Mouse (Mus musculus) megakaryocyte progenitor cell, adult 5-6 weeks (primary cell): ENCODE measurements around the gene Wnt6. TPM values are rescaled to one million over a fixed set of nuclear protein-coding genes. Genes with fewer than 3 reads are reported as not detected.
"Not testable (repeated sequence)": the region's sequence is repeated elsewhere in the genome, so short reads cannot be mapped to it uniquely, and the experiment has no call there.

ENCODE experiments used
- ATAC-seq: replicated peaks from 2 replicates; pipeline ENCODE4 v1.8.0; 2016; ENCODE audit warnings: mild to moderate bottlenecking, moderate TSS enrichment, inconsistent platforms; ENCODE audit not compliant: poor library complexity
- total RNA-seq, 2 experiments: library from RNA; stranded (forward) in 1 of 2; stranded (reverse) in 1 of 2; fragments of 157-497, 149-512 nt in 1 of 2; fragments of 200-1000 nt in 1 of 2; gene quantifications; 2 replicates each; pipeline versions ENCODE4 v1.2.3 to v1.2.4; 2015 to 2017

The Wnt6 gene
- total RNA-seq, 2 experiments from 2014 or later = 0.17 TPM; not detected in 1

DNA sequence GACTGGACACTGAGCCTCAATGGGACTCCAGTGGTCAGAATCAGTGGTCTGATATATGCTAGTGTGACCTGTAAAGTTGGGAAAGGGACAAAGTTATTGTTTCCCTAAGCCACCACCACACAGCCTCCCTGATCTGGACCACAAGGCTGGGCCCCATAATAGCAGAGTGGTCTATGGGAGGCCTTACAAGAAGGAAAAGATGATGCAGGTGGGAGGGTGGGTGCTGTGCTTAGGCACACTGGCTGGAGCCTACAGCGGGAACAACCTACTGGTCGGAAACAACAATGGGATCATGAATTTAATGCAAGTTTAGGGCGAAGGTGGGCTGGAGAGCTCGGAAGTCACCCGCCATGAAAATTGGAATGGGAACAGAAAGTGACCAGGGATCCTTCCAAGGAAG is 34.2 kb downstream of the Wnt6 start:
- no peak for ATAC-seq

DNA sequence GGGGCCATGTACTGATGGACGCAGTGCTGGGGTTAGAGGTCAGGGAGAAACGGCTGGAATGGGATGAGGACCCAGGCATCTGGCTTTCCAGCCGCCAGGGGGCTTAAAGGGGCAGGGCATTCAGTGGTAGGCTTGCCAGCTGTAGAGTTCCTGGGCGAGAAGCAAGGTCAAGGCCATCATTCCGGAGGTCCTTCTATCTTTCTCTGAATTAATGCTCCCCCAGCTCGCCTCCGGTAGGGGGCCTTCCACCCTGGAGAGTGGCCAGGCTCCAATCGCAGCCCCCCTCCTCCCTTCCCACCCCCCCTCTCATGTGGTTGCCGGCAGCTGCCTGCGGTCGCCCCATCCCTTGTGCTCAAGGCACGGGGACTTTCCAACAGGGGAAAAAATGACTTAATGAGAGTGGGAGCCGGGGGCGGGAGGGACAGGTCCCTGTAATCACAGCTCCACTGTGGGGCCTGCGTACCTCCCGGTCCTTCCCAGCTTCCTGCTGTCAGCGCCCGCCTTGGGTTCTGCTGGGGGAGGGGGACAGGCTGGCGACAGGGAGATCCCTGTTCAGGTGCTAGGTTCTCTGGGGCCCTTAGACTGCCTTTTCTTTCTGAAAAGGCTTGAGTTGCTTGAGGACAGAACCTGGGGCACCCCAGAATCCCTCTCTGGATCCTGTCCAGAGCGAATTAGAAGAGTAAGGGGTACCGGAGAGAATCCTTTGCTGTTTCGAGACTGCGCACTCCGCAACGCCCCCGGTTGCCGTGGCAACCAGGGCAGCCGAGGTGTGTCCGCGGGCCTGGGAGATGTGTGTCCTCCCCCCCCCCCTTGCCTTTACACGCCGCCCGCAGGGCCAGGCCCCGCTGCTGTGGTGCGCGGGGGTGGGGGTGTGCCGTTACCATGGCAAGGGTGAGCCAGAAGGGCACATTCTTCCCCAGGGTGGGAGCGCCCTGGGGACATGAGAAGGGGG is 34.9 kb downstream of the Wnt6 start:
- no peak for ATAC-seq

DNA sequence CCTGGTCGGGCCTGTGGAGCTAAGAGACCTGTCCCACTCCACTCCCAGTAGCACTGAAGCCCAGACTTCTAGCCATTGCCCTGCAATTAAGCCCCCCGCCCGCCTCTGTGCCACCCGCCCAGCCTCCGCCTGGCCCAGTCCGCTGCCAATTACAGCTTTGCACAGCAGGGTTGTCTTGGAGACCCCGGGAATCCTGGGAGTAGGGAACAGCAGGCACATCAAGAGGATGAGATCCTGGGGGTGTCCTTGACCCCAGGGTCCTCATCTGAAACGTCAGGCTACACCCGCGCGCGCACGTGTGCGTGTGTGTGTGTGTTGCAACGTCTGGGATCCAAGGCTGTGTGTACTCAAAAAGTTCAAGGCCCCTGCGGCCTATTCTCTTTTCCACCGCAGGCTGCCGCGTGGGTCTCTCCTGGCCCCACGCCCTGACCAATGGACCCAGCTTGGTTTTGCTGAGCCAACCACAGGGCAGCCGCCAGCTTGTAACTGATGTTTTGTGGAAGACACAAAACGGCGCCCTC is 35.9 kb downstream of the Wnt6 start:
- ATAC-seq = no peak

DNA sequence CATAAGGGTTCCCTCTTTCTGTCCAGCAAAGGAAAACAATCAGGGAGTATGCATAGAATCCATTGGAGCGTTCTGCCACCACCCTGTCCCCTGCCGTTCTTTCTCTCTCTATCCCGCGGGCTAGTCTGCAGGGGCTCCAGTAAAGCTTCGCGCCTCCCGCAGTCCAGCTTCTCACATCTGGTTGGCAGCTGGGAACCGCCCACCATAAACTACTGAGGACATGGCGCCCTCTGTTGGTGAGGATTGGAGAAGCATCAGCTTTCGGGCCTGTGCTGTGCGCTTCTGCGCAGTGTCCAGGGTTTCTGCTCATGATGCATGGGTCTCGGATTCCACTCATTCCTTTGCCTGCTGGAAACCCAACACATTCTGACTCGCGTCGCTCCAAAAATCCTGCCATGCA is 36.4 kb downstream of the Wnt6 start:
- peak; percentile 90 for ATAC-seq

- no peak for ATAC-seq
Observed at GRCm38 (mm10) chr1:74809007-74809406, 37.3 kb downstream of the Wnt6 start.

- no peak for ATAC-seq
Observed at GRCm38 (mm10) chr1:74814931-74815647, 43.4 kb downstream of the Wnt6 start.

GRCm38 (mm10) chr1:74815965-74816364 is 44.3 kb downstream of the Wnt6 start:
- ATAC-seq = not testable (repeated sequence)

DNA sequence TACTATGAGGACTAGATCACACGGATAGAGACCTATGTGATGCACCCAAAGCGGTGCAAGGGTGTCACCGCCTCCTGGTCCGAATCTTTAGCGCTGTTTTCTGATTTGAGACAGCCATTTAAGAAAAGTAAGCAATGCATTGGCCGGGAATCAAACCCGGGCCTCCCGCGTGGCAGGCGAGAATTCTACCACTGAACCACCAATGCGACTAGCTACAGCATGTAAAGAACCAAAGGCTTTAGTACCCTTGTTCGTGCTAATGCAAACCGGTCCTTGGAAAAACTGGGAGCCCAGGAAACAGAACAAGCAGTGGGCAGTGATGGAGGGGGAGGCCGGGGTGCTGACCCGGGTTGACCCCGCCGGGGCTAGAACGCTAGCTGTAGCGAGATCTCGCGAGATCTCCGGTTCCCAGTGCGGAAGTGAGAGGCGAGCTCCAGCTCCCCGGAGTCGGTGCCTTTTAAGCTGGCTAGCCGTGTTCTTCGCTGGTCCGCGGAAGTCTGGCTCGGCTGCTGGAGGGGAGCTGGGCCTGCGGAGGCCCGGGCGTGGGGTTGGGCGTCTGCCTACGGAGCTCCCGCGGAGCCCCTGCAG is 45.0 kb downstream of the Wnt6 start:
- peak; percentile 95 for ATAC-seq

DNA sequence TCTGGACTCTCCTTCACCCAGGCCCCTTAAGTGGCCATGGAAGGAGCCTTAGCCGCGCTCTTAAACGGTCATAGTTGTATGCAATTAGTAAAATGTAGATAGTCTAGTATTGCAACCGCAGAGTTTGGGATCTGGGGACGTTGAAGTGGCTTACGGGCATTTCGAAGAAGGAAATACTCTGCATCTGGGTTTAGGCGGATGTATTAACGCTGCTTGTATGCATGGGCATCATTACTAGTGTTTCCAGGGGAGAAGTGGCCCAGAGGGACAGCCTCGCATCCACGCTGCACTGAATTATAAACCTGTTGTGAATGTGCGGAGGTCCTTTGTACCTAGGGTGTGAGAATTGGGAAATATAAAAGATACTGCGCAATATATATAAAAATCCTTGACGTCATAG is 45.5 kb downstream of the Wnt6 start:
- ATAC-seq = peak; percentile 37

GRCm38 (mm10) chr1:74818509-74818908 is 46.8 kb downstream of the Wnt6 start:
- ATAC-seq = no peak

DNA sequence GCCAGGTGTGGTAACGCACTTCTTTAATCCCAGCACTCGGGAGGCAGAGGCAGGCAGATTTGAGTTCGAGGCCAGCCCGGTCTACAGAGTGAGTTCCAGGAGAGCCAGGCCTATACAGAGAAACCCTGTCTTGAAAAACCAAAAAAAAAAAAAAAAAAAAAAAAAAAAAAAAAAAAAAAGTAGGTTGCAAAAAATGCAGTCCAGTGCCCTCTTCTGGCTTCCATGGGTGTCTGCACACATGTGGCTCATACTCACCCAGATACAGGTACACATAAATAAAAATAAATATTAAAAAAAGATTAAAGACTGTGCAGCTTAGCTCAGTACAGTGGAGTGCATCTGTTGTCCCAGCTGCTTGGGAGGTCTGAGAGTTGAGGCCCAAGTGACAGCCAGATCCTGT is 51.9 kb downstream of the Wnt6 start:
- not testable (repeated sequence) for ATAC-seq

DNA sequence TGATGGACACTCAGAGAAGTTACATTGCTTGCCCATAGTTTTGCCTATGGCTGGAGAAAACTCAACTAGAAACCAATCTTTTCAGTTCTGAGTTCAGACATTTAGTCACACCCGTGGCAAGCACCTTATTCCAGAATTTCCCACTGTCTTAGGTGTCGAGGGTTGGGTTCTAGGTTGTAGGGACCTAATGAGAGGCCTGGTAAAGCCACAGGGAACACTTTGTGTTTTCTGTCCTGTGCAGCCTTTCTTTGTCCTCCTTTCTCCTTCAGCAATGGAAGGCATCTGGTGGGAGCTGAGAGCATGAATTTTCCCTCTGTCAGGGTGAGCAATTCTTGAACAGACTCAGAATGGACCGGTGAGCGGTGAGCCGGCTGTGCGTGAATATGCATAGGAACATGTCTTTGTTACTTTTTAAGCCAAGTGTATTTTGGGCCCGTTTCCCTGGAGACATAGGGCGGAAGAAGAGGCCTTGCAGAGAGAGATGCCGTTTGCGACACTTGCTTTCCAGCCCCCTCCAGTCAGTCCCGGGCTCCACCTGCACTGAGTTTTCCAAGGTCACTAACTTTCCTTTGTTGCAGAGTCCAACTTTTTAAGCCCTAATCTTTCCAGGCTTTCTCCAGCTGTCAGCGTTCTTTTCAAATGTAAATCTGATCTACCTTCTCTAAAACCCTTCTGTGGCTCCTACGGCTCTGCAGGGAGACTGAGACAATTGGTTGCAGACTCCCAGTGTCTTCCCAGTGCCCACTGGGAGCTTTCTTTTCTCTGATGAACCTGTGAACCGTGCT is 53.0 kb downstream of the Wnt6 start:
- no peak for ATAC-seq

- ATAC-seq = peak; percentile 58
Observed at GRCm38 (mm10) chr1:74830061-74830460, 58.4 kb downstream of the Wnt6 start.

GRCm38 (mm10) chr1:74833255-74833654 is 61.6 kb downstream of the Wnt6 start:
- ATAC-seq = no peak

Other genes with a start within 250 kb of the Wnt6 start
- gene Plcd4, start 229.0 kb upstream of the Wnt6 start, total RNA-seq (2015) = not detected in 2 replicates
- not detected in 2 replicates for gene Plcd4, start 229.0 kb upstream of the Wnt6 start, total RNA-seq (2017)
- 27.7 and 29.5 TPM in 2 replicates for gene Usp37, start 227.6 kb upstream of the Wnt6 start, total RNA-seq (2015)
- 30.5 and 42.6 TPM in 2 replicates for gene Usp37, start 227.6 kb upstream of the Wnt6 start, total RNA-seq (2017)
- gene Zfp142, start 183.6 kb upstream of the Wnt6 start, total RNA-seq (2015) = 16.6 and 17.9 TPM in 2 replicates
- 7.1 and 8.4 TPM in 2 replicates for gene Zfp142, start 183.6 kb upstream of the Wnt6 start, total RNA-seq (2017)
- 18.4 and 28.7 TPM in 2 replicates for gene Bcs1l, start 183.6 kb upstream of the Wnt6 start, total RNA-seq (2015)
- gene Bcs1l, start 183.6 kb upstream of the Wnt6 start, total RNA-seq (2017) = 22.7 and 28.0 TPM in 2 replicates
- gene Rnf25, start 170.5 kb upstream of the Wnt6 start, total RNA-seq (2015) = 16.3 and 16.7 TPM in 2 replicates
- gene Rnf25, start 170.5 kb upstream of the Wnt6 start, total RNA-seq (2017) = 24.3 and 43.2 TPM in 2 replicates
- gene Stk36, start 170.4 kb upstream of the Wnt6 start, total RNA-seq (2015) = 0.32 TPM in 1 of 2 replicates, not detected in the other
- gene Stk36, start 170.4 kb upstream of the Wnt6 start, total RNA-seq (2017) = not detected in 2 replicates
- 16.6 and 27.2 TPM in 2 replicates for gene Ttll4, start 110.1 kb upstream of the Wnt6 start, total RNA-seq (2015)
- gene Ttll4, start 110.1 kb upstream of the Wnt6 start, total RNA-seq (2017) = 19.6 and 21.9 TPM in 2 replicates
- gene Cyp27a1, start 58.3 kb upstream of the Wnt6 start, total RNA-seq (2015) = 2.4 and 10.6 TPM in 2 replicates
- gene Cyp27a1, start 58.3 kb upstream of the Wnt6 start, total RNA-seq (2017) = 4.5 and 5.2 TPM in 2 replicates
- not detected in 2 replicates for gene Prkag3, start 22.7 kb upstream of the Wnt6 start, total RNA-seq (2015)
- not detected in 2 replicates for gene Prkag3, start 22.7 kb upstream of the Wnt6 start, total RNA-seq (2017)
- gene Wnt10a, start 19.6 kb downstream of the Wnt6 start, total RNA-seq (2015) = not detected in 2 replicates
- gene Wnt10a, start 19.6 kb downstream of the Wnt6 start, total RNA-seq (2017) = not detected in 2 replicates
- gene Cdk5r2, start 83.0 kb downstream of the Wnt6 start, total RNA-seq (2015) = not detected in 2 replicates
- gene Cdk5r2, start 83.0 kb downstream of the Wnt6 start, total RNA-seq (2017) = not detected in 2 replicates
- not detected in 2 replicates for gene Fev, start 113.5 kb downstream of the Wnt6 start, total RNA-seq (2015)
- not detected in 2 replicates for gene Fev, start 113.5 kb downstream of the Wnt6 start, total RNA-seq (2017)
- not detected in 2 replicates for gene Cryba2, start 121.3 kb downstream of the Wnt6 start, total RNA-seq (2015)
- gene Cryba2, start 121.3 kb downstream of the Wnt6 start, total RNA-seq (2017) = not detected in 2 replicates
- gene Cfap65, start 163.7 kb downstream of the Wnt6 start, total RNA-seq (2015) = not detected in 2 replicates
- gene Cfap65, start 163.7 kb downstream of the Wnt6 start, total RNA-seq (2017) = not detected in 2 replicates
- gene Ihh, start 179.8 kb downstream of the Wnt6 start, total RNA-seq (2015) = 0.07 TPM in 1 of 2 replicates, not detected in the other
- gene Ihh, start 179.8 kb downstream of the Wnt6 start, total RNA-seq (2017) = not detected in 2 replicates